Mouse (Mus musculus) liver, embryonic 13.5 days (tissue): ENCODE results near the gene Cpa1. TPM values are rescaled to one million over a fixed set of nuclear protein-coding genes. Genes with fewer than 3 reads are reported as not detected.

ENCODE experiments used
- ATAC-seq: fragments of 200-750 bp; cut with Nextera tagmentation; 2 replicates; pipeline ENCODE4 v1.8.0; 2017; ENCODE audit warnings: low read depth, mild to moderate bottlenecking, moderate number of reproducible peaks, moderate library complexity
- DNase-seq: peaks from one replicate; pipeline ENCODE4 v3.0.0; 2022
- H3K27ac ChIP-seq: fragments of 300-500 bp; sonication (generic); 2 replicates; pipeline ENCODE4 v1.5.1; 2015; ENCODE audit warnings: moderate library complexity, mild to moderate bottlenecking, inconsistent platforms
- H3K27me3 ChIP-seq: fragments of 300-500 bp; sonication (generic); 2 replicates; pipeline ENCODE4 v1.6.1; 2015; ENCODE audit warnings: mild to moderate bottlenecking, inconsistent platforms
- H3K36me3 ChIP-seq: fragments of 300-500 bp; sonication (generic); 2 replicates; pipeline ENCODE4 v1.6.1; 2015; ENCODE audit warnings: mild to moderate bottlenecking, inconsistent platforms
- H3K4me1 ChIP-seq: fragments of 300-500 bp; sonication (generic); replicated peaks from 2 replicates; pipeline ENCODE4 v1.6.1; 2015; ENCODE audit warnings: inconsistent platforms
- H3K4me2 ChIP-seq: fragments of 300-500 bp; sonication (generic); 2 replicates; pipeline ENCODE4 v1.6.1; 2015; ENCODE audit warnings: inconsistent platforms, mild to moderate bottlenecking, moderate library complexity
- H3K4me3 ChIP-seq: fragments of 300-500 bp; sonication (generic); replicated peaks from 2 replicates; pipeline ENCODE4 v1.5.1; 2015; ENCODE audit warnings: mild to moderate bottlenecking, inconsistent platforms
- H3K9ac ChIP-seq: fragments of 300-500 bp; sonication (generic); 2 replicates; pipeline ENCODE4 v1.6.1; 2015; ENCODE audit warnings: mild to moderate bottlenecking, inconsistent platforms
- H3K9me3 ChIP-seq: fragments of 300-500 bp; sonication (generic); replicated peaks from 2 replicates; pipeline ENCODE4 v1.6.1; 2016; ENCODE audit warnings: inconsistent platforms
- WGBS: fragments of 180-500 bp; shearing (Covaris S2); methylation state at CpG from one replicate; pipeline ENCODE4 v1.1.7; 2015; ENCODE audit not compliant: insufficient replicate concordance; 5-methylcytosine and 5-hydroxymethylcytosine counted together
- polyA plus RNA-seq: library from polyadenylated mRNA; unstranded; fragments of >200 nt; fragmentation: Nextera tagmentation; extraction: Ambion mirVana; gene quantifications from 2 replicates; pipeline ENCODE4 v1.2.1, GENCODE M21; 2015

Gene Cpa1
- polyA plus RNA-seq, 1 experiment from 2014 or later, result 0.52 TPM

DNA sequence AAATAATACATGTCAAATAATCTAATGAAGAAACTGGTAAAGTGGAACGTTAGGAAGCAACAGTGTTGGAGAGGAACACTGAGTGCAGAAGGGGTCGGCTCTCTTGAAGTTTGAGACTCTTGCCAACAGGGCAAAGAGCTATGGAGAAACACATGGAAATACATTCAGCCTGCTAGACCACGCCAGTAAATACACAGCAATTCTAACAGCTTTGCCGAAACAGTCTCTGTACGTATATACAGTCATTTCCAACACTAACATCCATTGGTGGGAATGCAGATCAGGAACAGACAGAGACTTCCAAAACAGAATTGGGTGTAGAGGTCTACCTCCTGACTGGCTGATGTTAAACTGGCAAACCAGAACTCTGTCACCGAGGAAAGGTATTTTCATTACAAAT is 14.5 kb downstream of the Cpa1 start:
- no peak overlapping the region for H3K27ac ChIP-seq
- DNase-seq, result no peak

DNA sequence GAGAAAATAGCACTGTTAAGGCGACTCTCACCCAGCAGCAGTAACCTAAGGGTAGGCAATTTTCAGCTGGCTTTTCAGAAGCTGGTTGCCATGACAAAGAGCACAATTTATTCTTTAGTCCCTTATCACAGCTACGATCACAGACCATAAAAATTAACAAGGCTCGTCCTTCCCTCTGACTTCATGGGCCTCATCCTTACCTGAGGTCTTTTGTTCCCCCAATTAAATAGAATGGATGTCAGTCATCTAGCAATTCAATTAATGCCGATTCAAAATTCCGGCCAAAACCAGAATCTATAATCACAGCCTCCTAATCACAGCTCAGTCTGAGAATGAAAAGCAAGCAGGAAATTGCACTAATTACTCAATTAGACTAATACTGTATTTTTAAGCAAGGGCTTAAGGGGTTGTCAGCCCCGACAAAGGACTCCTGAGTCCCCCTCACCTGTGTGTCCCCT is 15.4 kb downstream of the Cpa1 start:
- 70% methylated on average over 6 of the region's 6 CpGs for WGBS
- Histone ChIP-seq H3K4me3 (no peak overlapping the region), H3K9me3 (no peaks in the 10 kb centered on the region), H3K27me3 (no peaks in the 10 kb centered on the region), H3K4me1 (peaks cover 8% of the 10 kb centered on the region), H3K36me3 (no peaks in the 10 kb centered on the region), H3K27ac (no peak overlapping the region), H3K9ac (no peak overlapping the region), H3K4me2 (no peak overlapping the region)
- DNase-seq, result no peak
- ATAC-seq, result no peak

More for the DNA sequence above, 14.5 kb downstream of the Cpa1 start:
- H3K9me3 ChIP-seq, result no peaks in the 10 kb centered on the region
- 73% methylated on average over 6 of the region's 6 CpGs for WGBS
- H3K4me3 ChIP-seq, result no peak overlapping the region
- H3K4me1 ChIP-seq, result peaks cover 2% of the 10 kb centered on the region
- ATAC-seq, result no peak
- no peak overlapping the region for H3K4me2 ChIP-seq
- H3K9ac ChIP-seq, result no peak overlapping the region
- H3K36me3 ChIP-seq, result no peaks in the 10 kb centered on the region
- H3K27me3 ChIP-seq, result no peaks in the 10 kb centered on the region

DNA sequence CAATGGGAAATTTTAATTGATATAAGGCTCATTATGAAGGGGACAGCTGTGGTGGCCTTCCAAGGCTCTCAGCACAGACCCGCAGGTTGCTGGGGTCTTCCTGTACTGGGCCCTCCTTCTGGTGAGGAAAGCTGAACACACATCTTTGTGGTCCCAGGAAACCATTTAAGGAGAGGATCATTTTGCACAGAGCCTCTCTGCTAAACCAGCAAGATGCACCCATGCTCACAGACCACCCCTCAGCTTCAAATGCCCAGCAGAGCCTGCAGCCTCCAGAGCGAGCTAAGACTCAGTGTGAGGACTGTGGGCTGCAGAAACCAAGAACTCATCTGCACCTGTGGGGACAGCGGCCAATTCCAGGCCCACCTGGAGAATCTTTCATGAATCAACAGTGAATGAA is 15.9 kb downstream of the Cpa1 start:
- Histone ChIP-seq H3K27ac (no peak overlapping the region), H3K9me3 (no peaks in the 10 kb centered on the region), H3K4me2 (no peak overlapping the region), H3K4me1 (peaks cover 8% of the 10 kb centered on the region), H3K36me3 (no peaks in the 10 kb centered on the region), H3K27me3 (no peaks in the 10 kb centered on the region), H3K4me3 (no peak overlapping the region), H3K9ac (no peak overlapping the region)
- DNase-seq (no peak), ATAC-seq (no peak)
- 75% methylated on average over 3 of the region's 3 CpGs for WGBS

DNA sequence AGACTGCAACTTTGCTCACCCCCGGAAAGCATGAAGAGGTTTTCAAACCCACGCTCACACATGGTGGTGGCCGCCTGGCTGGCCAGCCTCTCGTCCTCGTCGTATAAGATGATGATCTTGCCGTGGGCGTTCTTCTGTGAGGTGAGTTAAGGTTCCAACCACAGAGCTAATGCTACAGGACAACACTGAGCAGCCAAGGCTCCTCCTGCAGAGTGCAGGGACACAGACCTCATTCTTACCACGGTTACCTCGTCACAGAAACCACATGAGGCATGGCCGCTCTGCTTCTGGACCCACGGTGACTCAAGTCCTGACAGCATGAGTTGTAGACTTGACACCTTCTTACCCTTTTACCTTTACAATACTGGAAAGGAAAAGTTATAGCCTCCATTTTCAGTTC is 18.3 kb downstream of the Cpa1 start:
- DNase-seq (no peak), ATAC-seq (no peak)
- Histone ChIP-seq H3K9ac (no peak overlapping the region), H3K4me2 (no peak overlapping the region), H3K27ac (no peak overlapping the region), H3K4me1 (peaks cover 8% of the 10 kb centered on the region), H3K4me3 (no peak overlapping the region), H3K36me3 (no peaks in the 10 kb centered on the region), H3K27me3 (no peaks in the 10 kb centered on the region), H3K9me3 (no peaks in the 10 kb centered on the region)
- WGBS, result 73% methylated on average over 12 of the region's 12 CpGs

DNA sequence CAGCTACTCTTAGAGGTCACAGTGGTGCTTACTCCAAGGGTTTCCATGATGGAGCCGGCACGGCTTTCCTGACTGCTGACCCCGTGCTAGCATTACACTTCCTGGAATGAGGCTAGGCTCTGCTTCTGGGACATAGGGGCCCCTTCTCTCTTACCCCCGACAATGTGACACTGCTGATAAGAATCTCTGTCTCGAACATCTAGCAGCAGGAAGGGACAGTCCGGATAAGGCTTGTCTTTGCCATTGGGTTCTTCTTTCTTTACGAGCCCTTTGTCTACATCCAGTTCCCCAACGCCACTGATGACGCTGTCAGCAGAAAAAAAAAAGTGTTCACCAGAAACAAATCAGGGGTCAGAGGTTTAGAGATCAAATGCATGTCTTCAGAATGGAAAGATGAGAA is 19.6 kb downstream of the Cpa1 start:
- no peak overlapping the region for H3K4me2 ChIP-seq
- H3K4me3 ChIP-seq, result no peak overlapping the region
- H3K4me1 ChIP-seq, result peaks cover 8% of the 10 kb centered on the region
- WGBS, result 25% methylated on average over 9 of the region's 9 CpGs
- ATAC-seq (no peak), DNase-seq (no peak)
- H3K9ac ChIP-seq, result no peak overlapping the region
- H3K27ac ChIP-seq, result no peak overlapping the region
- H3K9me3 ChIP-seq, result no peaks in the 10 kb centered on the region
- no peaks in the 10 kb centered on the region for H3K36me3 ChIP-seq
- H3K27me3 ChIP-seq, result no peaks in the 10 kb centered on the region

DNA sequence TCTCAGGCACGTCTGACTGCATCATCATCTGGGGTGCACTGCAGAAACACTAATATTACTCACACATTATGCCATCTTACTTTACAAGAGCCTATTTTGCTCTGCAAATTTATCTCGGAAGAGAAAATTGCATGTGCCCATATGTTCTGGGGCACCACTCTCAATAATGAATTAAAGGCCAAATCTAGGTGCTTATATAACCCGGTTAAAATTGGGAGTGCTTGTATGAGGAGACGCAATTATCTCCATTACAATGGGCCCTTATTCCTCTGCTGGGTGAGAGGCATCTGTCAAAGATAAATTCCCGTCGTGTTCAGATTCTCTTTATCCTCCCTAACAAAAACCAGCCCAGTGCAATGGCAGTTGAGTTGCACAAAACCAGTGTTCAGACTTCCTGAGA is 25.8 kb downstream of the Cpa1 start:
- WGBS, result 59% methylated on average over 6 of the region's 6 CpGs
- H3K27ac ChIP-seq, result peak overlapping the region; percentile 29; the same call in 1 of the 2 replicates
- no peak for ATAC-seq
- H3K36me3 ChIP-seq, result no peaks in the 10 kb centered on the region
- H3K9ac ChIP-seq, result no peak overlapping the region
- H3K4me2 ChIP-seq, result no peak overlapping the region
- no peak overlapping the region for H3K4me3 ChIP-seq
- DNase-seq, result no peak
- no peaks in the 10 kb centered on the region for H3K27me3 ChIP-seq
- no peaks in the 10 kb centered on the region for H3K9me3 ChIP-seq
- peaks cover 3% of the 10 kb centered on the region; the same call in 1 of the 2 replicates for H3K4me1 ChIP-seq

DNA sequence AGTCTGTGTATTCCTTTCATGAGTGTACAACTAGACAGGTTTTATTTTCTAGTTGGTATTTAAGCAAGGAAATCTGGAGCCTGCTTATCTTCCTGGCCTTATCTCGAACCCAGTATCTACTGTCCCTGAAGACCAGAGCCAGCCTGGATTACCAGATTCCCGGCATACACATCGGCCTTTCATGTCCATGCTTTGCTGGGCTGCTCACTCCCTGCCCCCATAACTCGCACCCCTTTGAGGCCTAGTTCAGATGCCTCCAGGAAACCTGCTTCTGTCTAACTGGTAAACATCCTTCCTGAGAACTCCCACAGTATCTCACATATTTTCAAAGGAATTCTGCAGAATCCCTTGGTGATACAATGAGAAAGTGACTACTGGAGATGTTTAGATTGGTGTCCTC is 26.3 kb downstream of the Cpa1 start:
- no peaks in the 10 kb centered on the region for H3K27me3 ChIP-seq
- DNase-seq, result no peak
- no peaks in the 10 kb centered on the region for H3K36me3 ChIP-seq
- 51% methylated on average over 4 of the region's 4 CpGs for whole genome bisulfite sequencing
- peaks cover 3% of the 10 kb centered on the region; the same call in 1 of the 2 replicates for H3K4me1 ChIP-seq
- no peaks in the 10 kb centered on the region for H3K9me3 ChIP-seq
- H3K4me3 ChIP-seq, result no peak overlapping the region
- no peak for ATAC-seq
- no peak overlapping the region; the same call in 1 of the 2 replicates for H3K27ac ChIP-seq
- H3K4me2 ChIP-seq, result no peak overlapping the region
- no peak overlapping the region for H3K9ac ChIP-seq

DNA sequence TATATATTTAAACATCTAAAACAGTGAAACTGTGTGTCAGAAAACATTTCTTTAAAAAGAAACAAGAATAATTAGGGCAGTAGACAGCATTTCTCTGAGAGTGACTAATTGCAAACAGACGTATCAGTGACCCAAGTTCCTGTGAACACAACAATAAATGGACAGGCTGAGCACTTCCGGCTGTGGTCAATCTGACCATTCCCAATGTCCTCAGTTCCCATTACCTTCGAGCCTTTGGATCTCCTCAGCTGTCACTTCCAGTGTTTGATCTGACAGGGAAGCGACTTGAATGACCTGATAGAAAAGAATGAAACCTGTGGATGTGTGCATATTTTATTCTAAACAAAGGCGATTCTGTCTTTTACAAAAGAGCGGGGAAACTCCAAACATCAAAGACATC is 27.0 kb downstream of the Cpa1 start:
- Histone ChIP-seq H3K27me3 (no peaks in the 10 kb centered on the region), H3K27ac (no peak overlapping the region), H3K9ac (no peak overlapping the region), H3K4me2 (no peak overlapping the region), H3K4me3 (no peak overlapping the region), H3K9me3 (no peaks in the 10 kb centered on the region), H3K4me1 (peaks cover 3% of the 10 kb centered on the region; the same call in 1 of the 2 replicates), H3K36me3 (no peaks in the 10 kb centered on the region)
- 64% methylated on average over 6 of the region's 6 CpGs for WGBS
- no peak for DNase-seq
- no peak for ATAC-seq

DNA sequence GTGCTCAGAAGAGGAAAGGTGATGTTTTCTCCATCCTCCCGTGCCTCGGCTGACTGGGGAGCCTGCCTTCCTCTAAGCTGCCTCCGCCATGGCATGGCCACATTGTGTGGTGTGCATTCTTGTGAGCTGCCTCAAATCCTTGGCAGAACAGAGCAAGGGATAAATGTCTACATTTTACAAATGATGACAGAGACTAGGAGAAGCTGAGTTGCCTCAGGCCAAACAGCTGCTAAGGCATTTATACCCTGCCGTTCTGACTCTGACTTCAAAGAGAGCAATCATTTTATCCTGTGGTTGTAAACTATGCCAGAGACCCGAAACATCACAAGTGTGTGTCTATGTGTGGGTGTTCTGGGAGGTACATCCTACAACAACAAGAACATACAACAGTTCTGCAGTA is 28.6 kb downstream of the Cpa1 start:
- 71% methylated on average over 5 of the region's 5 CpGs for WGBS
- Histone ChIP-seq H3K4me1 (peaks cover 3% of the 10 kb centered on the region; the same call in 1 of the 2 replicates), H3K9ac (no peak overlapping the region), H3K36me3 (no peaks in the 10 kb centered on the region), H3K27me3 (no peaks in the 10 kb centered on the region), H3K27ac (no peak overlapping the region), H3K9me3 (no peaks in the 10 kb centered on the region), H3K4me2 (no peak overlapping the region), H3K4me3 (no peak overlapping the region)
- ATAC-seq (no peak), DNase-seq (no peak)

DNA sequence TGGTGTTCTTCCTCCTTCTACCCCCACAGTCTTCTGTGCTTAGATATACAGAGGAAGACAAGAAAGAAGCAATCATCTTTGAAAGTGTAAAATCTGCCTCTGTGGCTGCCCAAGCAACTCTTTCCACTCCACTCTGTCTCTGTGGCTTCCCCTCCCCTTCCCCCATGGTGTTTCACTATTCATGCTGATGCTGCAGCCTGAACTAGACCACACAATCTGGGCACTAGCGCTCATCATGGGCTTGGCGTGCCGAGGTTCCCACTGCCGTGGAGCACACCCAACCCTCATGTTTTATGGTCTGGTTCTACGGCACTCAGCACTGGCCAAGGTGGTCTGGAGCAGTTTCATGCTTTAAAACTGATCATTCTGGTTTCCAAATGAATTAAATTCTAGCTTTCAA is 32.7 kb downstream of the Cpa1 start:
- Histone ChIP-seq H3K27me3 (no peaks in the 10 kb centered on the region), H3K9me3 (no peaks in the 10 kb centered on the region), H3K4me1 (peaks cover 33% of the 10 kb centered on the region), H3K9ac (no peak overlapping the region), H3K27ac (no peak overlapping the region), H3K4me3 (no peak overlapping the region), H3K4me2 (no peak overlapping the region), H3K36me3 (no peaks in the 10 kb centered on the region)
- ATAC-seq (no peak), DNase-seq (no peak)
- WGBS, result 56% methylated on average over 5 of the region's 5 CpGs

DNA sequence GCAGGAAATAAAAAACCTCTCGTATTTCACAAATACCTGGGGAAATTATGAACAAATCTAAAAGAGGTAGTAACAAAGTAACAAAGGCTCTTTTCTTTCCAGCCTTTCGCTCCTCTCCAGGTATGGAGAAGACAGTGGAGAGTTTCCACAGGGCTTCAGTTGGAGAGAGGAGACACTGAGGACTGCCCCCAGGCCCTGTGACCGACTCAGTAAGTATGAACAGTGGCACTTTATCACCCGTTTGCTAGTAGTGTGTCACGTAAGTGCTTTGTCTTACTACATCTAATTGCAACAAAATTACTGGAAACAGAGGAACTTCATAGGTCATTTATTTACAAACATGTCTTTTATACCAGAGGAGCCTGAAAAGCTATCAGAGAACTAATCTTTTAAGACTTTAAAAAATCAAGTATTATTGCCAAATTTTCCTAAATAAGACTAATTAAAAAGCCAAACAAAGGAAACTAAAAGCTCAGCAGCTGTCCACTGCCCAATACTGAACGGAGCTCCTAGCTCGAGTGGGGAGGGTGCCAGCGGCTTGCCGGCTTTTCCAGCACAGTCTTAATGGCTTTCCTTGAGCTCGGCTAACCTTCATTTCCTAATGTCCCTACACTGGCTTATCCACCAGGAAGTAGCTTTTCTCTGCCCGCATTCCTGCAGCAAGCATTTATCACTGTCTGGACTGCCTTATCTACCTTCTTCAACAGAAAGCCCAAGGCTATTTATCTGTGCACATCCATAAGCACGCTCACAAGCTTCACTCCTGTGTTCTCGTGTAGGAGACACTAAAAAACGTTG is 34.9 kb downstream of the Cpa1 start:
- ATAC-seq (peak; percentile 71), DNase-seq (no peak)
- no peaks in the 10 kb centered on the region for H3K36me3 ChIP-seq
- H3K9ac ChIP-seq, result no peak overlapping the region
- H3K27ac ChIP-seq, result peak overlapping the region; percentile 53; the same call in 1 of the 2 replicates
- H3K4me2 ChIP-seq, result peak overlapping the region; percentile 45
- no peaks in the 10 kb centered on the region for H3K9me3 ChIP-seq
- peaks cover 35% of the 10 kb centered on the region for H3K4me1 ChIP-seq
- WGBS, result 16% methylated on average over 14 of the region's 14 CpGs
- no peak overlapping the region; the same call in 1 of the 2 replicates for H3K4me3 ChIP-seq
- H3K27me3 ChIP-seq, result no peaks in the 10 kb centered on the region

DNA sequence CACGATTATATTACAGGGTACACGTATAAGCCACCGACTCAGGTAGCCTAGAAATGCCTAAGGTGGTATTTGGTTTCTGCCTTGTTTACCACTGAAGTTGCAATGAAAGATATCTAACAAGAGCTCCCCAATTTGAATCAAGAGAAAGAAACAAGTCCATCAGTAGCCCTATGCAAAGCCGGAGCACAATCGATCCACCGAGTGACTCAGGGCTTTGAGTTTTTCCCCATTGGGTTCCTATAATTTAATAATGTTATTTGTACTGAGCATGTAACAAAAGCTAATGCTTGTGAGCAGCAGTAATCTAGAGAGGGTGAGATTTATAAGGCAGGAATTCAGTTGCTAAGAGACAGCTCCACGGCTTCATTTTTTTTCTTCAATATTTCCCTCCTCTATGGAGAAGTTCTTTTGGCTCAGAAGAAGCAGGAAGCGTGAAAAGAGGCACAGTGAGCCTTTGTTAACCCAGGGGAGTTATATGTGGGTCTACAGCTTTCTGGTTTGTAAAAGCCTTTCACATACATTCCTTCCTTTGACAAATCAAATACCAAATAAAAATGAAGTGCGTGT is 35.8 kb downstream of the Cpa1 start:
- Histone ChIP-seq H3K4me2 (no peak overlapping the region), H3K27me3 (no peaks in the 10 kb centered on the region), H3K4me1 (peaks cover 39% of the 10 kb centered on the region), H3K36me3 (no peaks in the 10 kb centered on the region), H3K27ac (peak overlapping the region; percentile 65), H3K4me3 (no peak overlapping the region), H3K9ac (no peak overlapping the region), H3K9me3 (no peaks in the 10 kb centered on the region)
- 61% methylated on average over 9 of the region's 9 CpGs for WGBS
- ATAC-seq, result no peak
- DNase-seq, result no peak
